Mouse (Mus musculus): ENCODE measurements around the gene Dapk1. TPM values are rescaled to one million over a fixed set of nuclear protein-coding genes. Genes with fewer than 3 reads are reported as not detected.
A peak's percentile ranks its signal among the peaks of the same experiment; 100 is the strongest.
"Not testable (repeated sequence)": the region's sequence is repeated elsewhere in the genome, so short reads cannot be mapped to it uniquely, and the experiment has no call there.

Gene Dapk1
- 10 to 100 TPM; 26.5 to 33.0 (median 29.5) TPM for total RNA-seq (2022)

DNA sequence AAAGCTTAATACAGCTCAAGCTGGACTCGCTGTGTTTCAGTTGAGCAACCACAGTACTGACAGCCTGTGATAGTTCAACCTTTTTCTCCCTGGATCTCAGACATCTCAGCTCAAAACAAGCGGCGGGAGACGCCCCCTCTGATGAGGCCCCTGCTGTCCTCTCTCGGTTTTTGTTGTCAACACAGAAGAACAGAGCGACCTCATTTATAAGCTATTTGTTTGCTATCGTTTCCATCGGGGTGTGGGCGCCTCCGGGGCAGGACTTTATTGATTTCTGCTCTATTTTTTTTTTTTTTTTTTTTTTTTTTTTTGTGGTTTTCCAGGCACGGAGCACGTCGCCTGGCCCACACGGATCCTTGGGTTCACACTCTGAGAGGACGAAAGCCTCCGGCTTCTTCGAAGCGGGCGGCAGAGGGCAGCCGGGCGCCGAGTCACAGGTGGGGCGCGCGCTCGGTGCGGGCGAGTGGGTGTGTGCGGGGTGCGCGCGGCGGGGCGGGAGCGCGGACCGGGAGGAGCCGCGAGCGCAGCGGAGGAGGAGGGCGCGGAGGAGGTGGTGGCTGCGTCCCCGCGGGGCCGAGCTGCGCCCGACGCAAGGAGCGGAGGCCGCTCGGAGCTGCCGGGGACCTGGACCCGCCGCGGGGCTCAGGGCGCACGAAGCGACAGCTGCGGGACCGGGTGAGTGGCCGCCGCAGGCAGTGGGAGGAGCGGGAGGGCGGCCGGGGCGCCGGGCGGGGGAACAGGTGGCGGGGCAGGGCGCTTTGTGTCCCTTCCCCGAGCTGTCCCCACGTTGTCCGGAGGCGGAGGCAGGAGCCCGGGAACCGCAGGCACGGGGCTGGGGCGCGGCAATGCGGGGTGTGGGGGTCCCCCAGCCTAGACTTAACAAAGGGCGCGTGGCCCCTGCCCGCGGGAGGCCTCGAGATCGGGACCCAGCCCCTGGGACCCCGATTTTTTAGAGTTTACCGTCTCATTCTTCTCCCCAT lies at the start of gene Dapk1:
Gene Dapk1, plus strand, starts transcription at position 512 of the 980 bp plus-strand sequence.
- DNase-seq (ENCODE audit: low spot score): peak; percentile 64

DNA sequence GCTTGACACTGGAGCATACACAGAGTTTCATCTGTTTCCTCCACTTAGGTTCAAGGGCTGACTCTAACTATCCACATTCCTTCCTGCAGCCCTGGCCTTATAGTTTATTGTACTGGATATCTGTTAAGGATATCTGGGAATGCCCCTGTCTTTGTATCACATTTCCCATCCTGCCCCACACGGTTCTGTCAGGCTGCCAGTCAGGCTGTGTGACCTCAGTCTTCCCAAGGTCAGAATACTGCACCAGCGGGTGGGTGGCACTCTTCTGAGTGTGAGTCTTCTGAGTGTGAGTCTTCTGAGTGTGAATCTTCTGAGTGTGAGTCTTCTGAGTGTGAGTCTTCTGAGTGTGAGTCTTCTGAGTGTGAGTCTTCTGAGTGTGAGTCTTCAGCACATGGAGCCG lies 48.4 kb upstream of the Dapk1 start:
- DNase-seq (ENCODE audit: low spot score): no peak

DNA sequence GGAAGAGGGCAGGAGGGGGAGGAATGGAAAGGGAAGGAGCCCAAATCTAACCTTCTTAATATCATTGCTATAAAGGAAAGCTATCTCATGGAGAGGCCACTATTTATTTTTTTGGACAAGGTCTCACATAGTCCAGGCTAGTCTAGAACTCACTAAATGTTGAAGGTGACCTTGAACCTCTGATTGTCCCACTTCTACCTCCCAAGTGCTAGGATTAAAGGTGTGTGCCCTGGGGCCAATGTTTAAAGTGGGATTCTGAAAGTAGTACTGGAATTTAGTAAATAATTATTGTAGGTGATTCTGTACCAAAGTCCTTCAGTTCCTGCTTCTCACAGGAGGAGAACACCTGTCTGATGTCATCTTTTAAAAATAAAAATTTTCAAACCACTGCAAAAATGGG lies 45.3 kb upstream of the Dapk1 start:
- DNase-seq (ENCODE audit: low spot score): no peak

DNA sequence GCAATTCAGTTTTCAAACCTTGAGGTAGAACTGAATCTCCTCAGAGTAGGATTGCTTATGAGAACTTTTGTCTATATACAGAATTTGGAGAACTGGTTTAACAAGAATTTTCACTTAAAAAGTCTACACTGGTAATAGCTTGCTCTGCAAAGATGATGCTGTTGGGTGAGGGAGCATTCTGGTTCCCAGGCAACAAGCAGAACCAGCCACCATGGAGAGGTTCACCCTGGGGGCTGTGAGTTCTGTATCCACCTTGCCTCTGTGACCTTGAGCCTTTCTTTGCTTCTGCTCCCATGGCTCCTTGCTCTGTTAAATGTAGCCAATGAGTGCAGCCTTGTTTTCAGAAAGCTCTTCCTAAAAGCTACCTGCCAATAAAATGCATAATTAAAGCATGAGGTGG lies 44.8 kb upstream of the Dapk1 start:
- DNase-seq (ENCODE audit: low spot score): no peak

DNA sequence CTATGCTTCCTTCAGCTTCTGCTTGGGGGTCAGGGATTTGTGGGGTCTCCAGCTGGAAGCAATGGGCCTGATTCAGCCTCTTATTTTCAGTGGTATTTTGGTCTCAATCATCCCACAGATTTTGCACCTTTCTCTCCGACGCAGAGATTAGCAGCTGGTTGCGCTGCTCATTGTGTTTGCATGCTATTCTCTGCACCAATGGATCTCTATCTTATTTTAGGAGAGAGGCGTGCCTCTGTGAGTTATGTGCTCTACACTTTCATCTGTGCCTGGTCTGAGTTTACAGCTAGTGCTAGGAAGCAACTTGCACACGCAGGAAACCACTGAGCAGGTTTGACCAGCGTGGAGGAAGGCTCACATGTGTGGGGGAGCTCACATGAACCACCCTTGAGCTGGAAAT lies 37.4 kb upstream of the Dapk1 start:
- no peak for DNase-seq (ENCODE audit: low spot score)

DNA sequence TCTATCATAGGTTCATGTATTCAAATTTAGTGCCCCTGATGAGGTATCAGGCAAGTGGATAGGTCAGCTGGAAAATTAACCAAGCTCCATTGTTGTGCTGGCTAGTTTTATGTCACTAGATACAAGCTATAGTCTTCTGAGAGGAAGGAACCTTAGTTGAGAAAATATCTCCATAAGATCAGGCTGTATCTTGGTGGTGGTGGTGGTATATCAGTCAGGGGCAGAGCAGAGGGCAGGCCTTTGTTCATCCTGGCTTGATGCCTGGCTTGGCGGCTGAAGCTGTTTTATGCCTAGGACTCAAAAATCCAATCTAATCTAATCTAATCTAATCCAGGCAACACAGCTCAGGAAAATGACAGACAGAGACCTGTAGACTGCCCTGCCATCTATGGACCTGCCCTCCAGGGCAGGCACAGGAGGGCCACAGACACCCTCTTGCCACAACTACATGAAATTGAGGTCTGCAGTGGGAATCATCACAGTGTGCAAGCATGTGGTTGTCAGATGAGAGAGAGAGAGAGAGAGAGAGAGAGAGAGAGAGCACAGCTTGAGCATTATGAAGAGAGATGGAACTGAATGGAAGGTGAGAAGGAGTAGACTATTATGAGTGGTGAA lies 32.7 kb upstream of the Dapk1 start:
- no peak for DNase-seq (ENCODE audit: low spot score)

DNA sequence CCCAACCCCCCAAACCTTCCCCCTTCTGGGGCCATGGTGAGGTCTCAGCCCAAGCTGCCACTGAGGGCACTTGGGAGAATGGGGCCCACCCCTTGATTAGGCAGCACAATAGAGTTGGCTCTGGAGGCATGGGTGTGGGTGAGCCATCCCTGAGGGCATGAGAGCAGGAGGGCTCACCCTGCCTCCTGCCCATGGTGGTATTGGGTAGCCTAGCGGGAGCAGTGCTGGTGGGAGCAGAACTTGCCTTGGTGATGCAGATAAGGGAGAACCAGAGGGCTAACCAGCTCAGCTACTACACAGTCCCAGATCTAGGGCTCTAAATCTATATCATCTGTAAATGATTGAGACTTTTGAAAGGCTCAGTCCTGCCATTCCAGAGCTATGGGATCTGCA lies 32.2 kb upstream of the Dapk1 start:
- no peak for DNase-seq (ENCODE audit: low spot score)

DNA sequence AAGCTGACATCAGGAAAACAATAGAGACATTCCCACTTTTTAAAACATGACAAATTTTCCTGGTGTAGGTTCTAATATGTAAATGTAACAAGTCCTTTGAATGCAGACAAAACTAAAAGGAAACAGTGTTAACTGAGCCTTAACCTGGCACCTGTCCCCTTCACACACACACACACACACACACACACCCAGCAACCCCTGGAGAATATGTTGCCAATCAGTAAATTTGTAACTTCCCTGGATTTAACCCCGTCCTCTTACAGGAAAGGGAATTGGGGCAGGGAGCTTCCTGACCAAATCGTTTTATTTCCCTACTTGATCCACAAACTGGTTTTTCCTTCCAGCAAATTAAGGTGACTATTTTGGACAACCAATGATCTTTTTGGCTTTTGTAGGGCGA lies 28.2 kb upstream of the Dapk1 start:
- no peak for DNase-seq (ENCODE audit: low spot score)

DNA sequence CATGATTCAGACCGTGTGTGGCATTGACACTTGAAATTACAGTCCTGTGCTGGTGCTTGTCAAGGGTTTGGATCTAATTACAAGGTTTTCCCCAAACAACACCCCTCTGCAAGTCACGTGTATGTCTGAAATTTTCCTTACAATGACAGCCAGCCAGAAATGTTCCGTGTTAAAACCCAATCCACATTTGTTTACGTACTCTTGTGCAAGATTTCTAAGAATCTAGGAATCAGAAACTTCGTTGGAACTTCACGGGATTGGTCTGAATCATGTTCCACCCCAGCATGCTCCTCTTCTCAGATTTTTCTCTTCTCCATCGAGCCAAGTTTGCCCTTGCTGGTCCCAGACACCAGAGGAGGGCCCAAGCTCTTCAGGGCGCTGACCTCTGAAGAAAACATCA lies 27.8 kb upstream of the Dapk1 start:
- DNase-seq (ENCODE audit: low spot score): no peak

DNA sequence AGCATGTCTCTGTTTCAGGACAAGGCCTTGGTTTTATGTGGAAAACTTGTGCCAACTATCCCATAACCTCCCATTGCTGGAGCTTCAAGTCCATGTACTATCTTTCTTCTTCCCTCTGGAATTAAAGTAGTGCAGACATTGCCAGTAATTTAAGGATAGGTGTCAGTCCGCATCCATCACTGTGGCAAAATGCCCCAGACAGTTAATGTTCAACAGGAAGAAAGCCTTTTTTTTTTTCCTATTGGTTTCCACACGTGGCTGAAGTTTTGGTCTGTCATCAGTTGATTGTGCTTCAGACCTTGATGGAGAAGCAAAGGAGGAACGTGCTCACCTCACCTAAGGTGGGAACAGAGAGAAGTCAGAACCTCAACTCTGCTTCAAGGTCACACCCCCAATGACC lies 23.2 kb upstream of the Dapk1 start:
- DNase-seq (ENCODE audit: low spot score): no peak

DNA sequence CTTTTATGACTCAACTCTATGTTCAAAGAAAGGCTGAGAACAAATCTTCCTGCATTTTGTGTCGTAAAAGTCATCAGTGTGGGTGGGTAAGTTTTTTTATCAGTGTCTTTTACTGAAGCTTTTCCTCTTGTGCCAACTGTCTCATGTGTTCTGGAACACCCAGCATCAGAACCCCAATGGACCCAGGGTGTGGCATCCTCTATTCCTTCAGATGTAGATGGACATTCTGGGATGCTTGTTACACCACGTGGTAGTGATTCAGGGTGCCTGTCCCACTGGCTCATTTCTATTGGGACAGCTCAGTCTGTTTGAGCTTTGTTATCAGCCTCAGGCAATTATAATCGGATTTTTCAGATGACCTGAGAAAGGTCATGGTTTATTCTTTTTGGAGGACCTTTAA lies 6.9 kb upstream of the Dapk1 start:
- DNase-seq (ENCODE audit: low spot score): no peak

DNA sequence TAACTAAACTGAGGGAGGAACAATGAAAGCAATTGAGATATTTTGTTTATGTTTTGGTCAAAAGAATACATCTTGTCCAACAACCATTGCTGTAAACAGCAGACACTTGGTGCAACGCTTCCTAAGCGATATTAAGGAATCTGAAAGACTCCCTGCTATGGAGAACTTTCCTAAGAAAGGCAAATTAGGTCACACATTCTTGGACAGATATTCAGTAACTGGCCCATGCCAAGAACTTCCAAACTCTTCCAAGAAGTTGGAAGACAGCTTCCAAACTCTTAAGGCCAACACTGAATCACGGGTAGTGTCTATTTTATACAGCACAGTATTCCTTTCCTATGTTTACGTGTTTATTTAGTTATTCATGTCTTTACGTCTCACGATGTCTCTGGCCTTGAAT lies 6.2 kb upstream of the Dapk1 start:
- DNase-seq (ENCODE audit: low spot score): no peak

DNA sequence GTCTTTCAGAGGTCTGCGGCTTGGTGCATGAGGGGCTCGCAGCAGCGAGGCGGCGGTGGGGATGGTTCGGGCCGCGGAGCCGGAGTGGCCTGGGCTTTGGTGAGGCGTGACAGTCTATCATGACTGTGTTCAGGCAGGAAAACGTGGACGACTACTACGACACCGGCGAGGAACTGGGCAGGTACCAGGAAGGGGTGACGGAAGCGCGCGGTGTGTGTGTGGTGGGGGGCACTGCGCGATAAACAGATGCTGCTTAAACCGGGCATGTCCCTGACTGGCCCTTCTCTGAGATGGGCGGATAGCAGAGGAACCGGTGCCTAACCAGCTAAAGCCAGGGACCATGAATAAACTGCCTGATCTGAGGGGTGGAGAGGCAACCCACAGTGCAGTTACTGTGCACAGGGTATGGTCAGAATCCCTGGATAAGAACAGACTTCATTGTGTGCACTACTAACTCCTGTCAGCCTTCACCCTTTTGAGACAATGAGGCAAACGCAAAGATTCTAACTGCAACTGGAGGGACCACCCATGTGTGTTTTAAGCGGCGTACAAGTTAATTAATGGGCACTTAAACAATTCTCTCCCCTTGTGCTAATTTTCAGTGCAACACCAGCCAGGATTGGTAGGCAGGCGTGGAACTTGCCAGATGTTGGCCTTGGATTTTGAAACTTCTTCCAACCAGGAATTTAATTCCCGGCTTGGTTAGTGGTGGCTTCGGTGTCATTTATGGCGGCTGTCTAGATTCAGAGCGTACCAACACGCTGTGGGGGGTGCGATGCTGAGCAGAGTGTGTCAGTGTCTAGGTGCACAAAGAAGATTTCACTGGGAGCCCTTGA lies 887 bp downstream of the Dapk1 start:
- no peak for DNase-seq (ENCODE audit: low spot score)

DNA sequence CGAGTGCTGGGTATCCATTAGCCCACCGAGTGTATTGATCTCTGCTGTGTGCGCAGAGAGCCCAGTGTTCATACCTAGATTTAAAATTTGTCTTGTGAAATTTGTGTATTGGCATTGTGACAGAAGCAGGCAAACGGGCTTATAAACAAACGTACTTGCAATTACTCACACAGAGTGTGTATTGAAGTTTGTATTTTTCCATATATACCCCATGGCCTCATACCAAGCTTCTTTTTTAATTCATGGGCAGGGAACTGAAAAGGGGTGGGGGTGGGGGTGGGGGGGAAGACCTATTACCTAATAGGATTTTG lies 1.5 kb downstream of the Dapk1 start:
- DNase-seq (ENCODE audit: low spot score): no peak

DNA sequence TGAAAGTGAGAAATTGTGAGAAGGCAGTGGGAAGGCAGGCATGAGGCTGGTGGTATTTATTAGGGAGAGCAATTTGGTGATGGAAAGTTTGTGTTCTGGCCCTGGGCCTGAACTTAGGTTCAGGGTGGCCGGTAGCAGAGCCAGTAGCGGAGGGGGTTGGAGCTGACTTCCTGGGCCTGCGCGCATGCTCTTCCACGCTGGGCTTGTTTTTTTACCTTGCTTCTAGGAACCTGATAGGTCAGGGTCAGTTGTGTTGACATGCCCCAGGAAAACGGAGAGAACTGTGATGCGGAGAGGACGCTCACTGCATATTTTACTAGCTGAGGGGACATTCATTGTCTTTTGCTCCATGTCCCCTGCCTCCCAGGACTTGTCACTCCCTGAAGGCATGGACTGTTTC lies 5.7 kb downstream of the Dapk1 start:
- DNase-seq (ENCODE audit: low spot score): no peak

DNA sequence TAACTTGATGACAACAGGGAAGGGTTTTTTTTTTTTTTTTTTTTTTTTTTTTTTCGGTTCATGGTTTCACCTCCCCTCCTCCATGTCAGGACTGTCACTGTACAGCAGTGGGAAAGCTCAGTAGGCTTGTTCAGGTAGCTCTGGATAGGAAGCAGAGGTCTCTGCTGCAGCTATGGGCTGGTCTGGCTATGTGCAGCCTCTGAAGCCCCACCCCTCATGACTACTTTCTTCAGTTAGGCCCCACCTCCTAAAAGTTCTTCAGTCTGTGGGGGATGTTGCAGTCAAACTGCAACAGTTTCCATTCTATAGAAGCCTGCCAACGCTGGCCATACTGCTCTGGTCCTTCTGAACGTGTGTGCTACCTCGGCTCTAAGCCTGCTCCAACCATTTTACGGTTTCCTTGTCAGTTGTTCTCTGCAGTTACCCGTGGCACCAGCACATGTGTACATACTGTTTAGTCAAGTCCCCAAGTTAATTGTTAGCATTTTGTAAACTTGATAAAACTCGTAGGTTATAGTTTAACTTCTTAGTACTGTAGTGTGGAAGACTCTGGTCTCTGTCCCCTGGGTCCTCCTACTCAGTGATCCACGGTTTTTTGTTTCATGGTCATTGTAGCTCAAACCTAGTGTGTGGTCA lies 6.8 kb downstream of the Dapk1 start:
- no peak for DNase-seq (ENCODE audit: low spot score)

DNA sequence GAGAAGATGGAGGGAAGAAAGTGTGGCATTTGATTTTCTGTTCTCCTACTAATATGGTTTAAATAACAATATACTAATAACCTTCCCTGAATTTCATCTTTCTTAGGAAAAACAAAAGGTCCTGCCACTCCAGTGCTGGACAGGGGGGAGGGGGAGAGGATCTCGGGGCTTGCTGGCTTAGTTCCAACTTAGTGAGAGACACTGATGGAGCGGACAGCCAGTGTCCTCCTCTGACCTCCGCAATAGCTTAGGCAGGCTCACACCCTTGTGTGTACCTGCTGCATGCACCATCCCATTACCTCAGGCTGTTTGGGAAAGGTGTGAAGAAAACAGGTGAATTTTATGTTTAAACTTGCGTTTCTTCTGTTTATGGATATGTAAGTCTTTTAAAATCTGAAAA lies 7.5 kb downstream of the Dapk1 start:
- DNase-seq (ENCODE audit: low spot score): no peak

DNA sequence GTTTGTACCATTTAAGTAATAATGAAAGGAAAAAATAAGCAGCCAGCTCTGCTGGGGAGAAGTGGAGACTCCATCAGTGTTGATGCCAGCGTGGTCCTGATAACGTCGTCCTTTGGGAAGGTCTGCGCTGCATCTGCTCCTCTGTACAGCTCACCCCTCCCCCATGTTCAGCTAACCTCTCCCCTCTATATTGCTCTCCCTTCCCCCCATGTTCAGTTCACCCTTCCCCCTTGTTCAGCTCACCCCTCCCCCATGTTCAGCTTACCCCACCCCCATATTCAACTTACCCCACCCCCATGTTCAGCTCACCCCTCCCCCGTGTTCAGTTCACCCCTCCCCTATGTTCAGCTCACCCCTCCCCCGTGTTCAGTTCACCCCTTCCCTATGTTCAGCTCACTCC lies 8.8 kb downstream of the Dapk1 start:
- no peak for DNase-seq (ENCODE audit: low spot score)

DNA sequence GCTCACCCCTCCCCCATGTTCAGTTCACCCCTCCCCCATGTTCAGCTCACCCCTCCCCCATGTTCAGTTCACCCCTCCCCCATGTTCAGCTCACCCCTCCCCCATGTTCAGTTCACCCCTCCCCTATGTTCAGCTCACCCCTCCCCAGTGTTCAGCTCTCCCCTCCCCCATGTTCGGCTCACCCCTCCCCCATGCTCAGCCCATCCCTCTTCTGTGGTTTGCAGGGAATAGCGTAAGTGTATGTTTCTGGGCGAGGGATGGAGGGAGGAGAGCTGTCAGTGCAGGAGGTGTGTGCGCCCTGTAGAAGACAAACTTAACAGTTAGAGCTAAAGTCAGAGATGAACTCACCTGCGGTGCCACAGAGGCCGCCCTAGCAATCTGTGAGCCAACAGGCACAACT lies 9.2 kb downstream of the Dapk1 start:
- not testable (repeated sequence) for DNase-seq (ENCODE audit: low spot score)

DNA sequence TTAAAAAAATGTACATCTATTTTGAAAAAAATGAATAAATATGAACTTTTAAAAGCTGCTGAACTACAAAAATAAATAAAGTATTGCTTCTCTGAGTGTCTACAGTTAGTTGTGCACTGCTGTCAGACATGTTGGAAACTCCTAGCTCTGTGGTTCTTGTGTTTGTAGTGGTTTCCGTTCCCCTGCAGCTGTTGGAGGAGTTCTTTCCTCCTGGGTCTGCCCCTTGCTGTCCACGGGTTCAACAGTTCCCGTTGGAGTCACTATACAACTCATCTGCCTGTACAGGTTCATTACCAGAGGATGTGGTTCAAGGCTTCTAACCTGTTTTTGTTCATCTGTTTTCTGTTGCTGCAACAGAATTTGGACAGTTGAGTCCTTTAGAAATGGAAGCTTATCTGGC lies 10.4 kb downstream of the Dapk1 start:
- DNase-seq (ENCODE audit: low spot score): no peak

DNA sequence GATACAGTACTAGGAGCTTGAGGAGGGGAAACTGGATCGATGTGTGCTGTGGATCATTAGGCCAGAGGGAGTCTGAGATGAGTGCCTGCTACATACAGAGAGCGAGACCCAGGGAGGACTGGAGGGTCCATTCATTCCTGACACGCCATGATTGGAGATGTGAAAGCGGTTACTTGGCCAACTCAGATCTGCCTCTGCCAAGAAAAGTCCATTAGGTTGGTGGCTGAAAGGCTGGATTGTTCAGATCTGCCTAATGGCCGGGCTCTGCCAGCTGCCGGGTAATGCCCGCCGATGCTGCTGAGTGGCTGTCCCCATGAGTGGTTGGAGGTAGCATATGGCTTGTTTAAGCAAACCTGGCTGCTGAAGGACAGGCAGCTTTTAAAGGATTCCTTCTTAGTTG lies 12.4 kb downstream of the Dapk1 start:
- DNase-seq (ENCODE audit: low spot score): no peak

DNA sequence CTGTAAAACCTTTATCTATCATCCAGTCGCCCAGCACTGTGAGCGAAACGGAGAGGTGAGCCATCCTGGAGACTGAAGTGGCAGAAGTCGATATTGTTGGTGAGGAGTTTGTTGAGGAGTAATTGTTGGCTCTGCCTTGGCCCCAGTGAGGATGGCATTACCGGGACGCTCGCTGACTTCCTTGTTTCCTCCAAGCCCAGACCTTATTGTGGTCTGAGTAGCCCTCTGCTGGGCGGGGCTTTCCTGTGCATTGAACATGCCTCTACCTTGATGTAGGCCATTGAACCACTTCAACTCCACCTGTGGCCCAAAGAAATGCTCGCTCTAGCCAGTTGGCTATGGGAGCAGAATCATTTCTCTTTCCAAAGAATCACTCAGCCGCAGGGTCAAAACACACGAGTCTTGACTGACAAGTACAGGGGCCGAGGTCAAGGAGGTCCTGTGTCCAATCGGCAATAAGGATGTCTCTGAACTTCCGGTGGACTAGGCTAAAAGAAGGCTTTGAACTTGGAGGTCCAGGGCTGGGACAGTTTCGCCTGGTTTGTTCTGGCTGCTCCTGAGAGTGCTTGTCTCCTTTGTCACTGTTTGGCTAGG lies 13.4 kb downstream of the Dapk1 start:
- no peak for DNase-seq (ENCODE audit: low spot score)
